Mouse (Mus musculus): ENCODE data around the gene Ostm1. TPM values are rescaled to one million over a fixed set of nuclear protein-coding genes. Genes with fewer than 3 reads are reported as not detected.

Gene Ostm1
- 41.8 and 43.5 TPM in 2 replicates for polyA plus RNA-seq (2014; fragmentation: Nextera tagmentation; extraction: Ambion mirVana)

- no peak for DNase-seq (ENCODE audit: low spot score)
- peak within 1 kb of the TSS; percentile 35 for H3K4me2 ChIP-seq (replicated peaks)
- H3K4me3 ChIP-seq (replicated peaks; ENCODE audit: low read length): peak within 1 kb of the TSS; percentile 14
- H3K4me1 ChIP-seq (replicated peaks; ENCODE audit: control insufficient read depth, insufficient read depth, low read length): peaks cover 17% of the 10 kb centered on the region
- no peak within 1 kb of the TSS for H3K9ac ChIP-seq
- peaks cover 98% of the 10 kb centered on the region for H3K27me3 ChIP-seq (ENCODE audit: control insufficient read depth, insufficient read depth, low read length)
- no peak for ATAC-seq (ENCODE audit: low FRiP score)
- H3K36me3 ChIP-seq (replicated peaks; ENCODE audit: control insufficient read depth, insufficient read depth): no peaks in the 10 kb centered on the region
- no peak within 1 kb of the TSS for H3K27ac ChIP-seq
- WGBS: under 1% methylated on average over 43 of the region's 43 CpGs
- H3K9me3 ChIP-seq (ENCODE audit: control insufficient read depth, low read length): peaks cover 5% of the 10 kb centered on the region; the same call in 1 of the 2 replicates
These were observed at the start of gene Ostm1, which contains the start of gene Nr2e1 for GRCm38 (mm10) chr10:42583157-42583872. TSS of gene Ostm1 (plus strand) at chr10:42583822. TSS of gene Nr2e1 (minus strand) at chr10:42583632.

GRCm38 (mm10) chr10:42533836-42534453 is 49.7 kb upstream of the Ostm1 start:
- Histone ChIP-seq H3K9ac (no peak overlapping the region), H3K36me3 (replicated peaks; ENCODE audit: control insufficient read depth, insufficient read depth) (peaks cover 47% of the 10 kb centered on the region), H3K4me3 (replicated peaks; ENCODE audit: low read length) (no peak overlapping the region), H3K4me2 (replicated peaks) (no peak overlapping the region), H3K27me3 (ENCODE audit: control insufficient read depth, insufficient read depth, low read length) (no peaks in the 10 kb centered on the region), H3K4me1 (replicated peaks; ENCODE audit: control insufficient read depth, insufficient read depth, low read length) (no peaks in the 10 kb centered on the region), H3K27ac (no peak overlapping the region), H3K9me3 (ENCODE audit: control insufficient read depth, low read length) (no peaks in the 10 kb centered on the region)
- WGBS: 83% methylated on average over 11 of the region's 11 CpGs
- ATAC-seq (ENCODE audit: low FRiP score): no peak
- DNase-seq (ENCODE audit: low spot score): no peak

GRCm38 (mm10) chr10:42537571-42538316 is 45.9 kb upstream of the Ostm1 start:
- Histone ChIP-seq H3K36me3 (replicated peaks; ENCODE audit: control insufficient read depth, insufficient read depth) (peaks cover 29% of the 10 kb centered on the region), H3K27me3 (ENCODE audit: control insufficient read depth, insufficient read depth, low read length) (no peaks in the 10 kb centered on the region), H3K4me1 (replicated peaks; ENCODE audit: control insufficient read depth, insufficient read depth, low read length) (no peaks in the 10 kb centered on the region), H3K27ac (no peak overlapping the region), H3K4me2 (replicated peaks) (no peak overlapping the region), H3K9ac (no peak overlapping the region), H3K4me3 (replicated peaks; ENCODE audit: low read length) (no peak overlapping the region), H3K9me3 (ENCODE audit: control insufficient read depth, low read length) (no peaks in the 10 kb centered on the region)
- WGBS: 92% methylated on average over 9 of the region's 9 CpGs
- ATAC-seq (ENCODE audit: low FRiP score) (no peak), DNase-seq (ENCODE audit: low spot score) (no peak)

GRCm38 (mm10) chr10:42545707-42546503 is 37.7 kb upstream of the Ostm1 start:
- DNase-seq (ENCODE audit: low spot score): no peak
- no peak for ATAC-seq (ENCODE audit: low FRiP score)
- Histone ChIP-seq H3K9ac (no peak overlapping the region), H3K4me1 (replicated peaks; ENCODE audit: control insufficient read depth, insufficient read depth, low read length) (no peaks in the 10 kb centered on the region), H3K27me3 (ENCODE audit: control insufficient read depth, insufficient read depth, low read length) (no peaks in the 10 kb centered on the region), H3K9me3 (ENCODE audit: control insufficient read depth, low read length) (no peaks in the 10 kb centered on the region), H3K27ac (no peak overlapping the region), H3K4me2 (replicated peaks) (no peak overlapping the region), H3K36me3 (replicated peaks; ENCODE audit: control insufficient read depth, insufficient read depth) (no peaks in the 10 kb centered on the region), H3K4me3 (replicated peaks; ENCODE audit: low read length) (no peak overlapping the region)
- WGBS: 88% methylated on average over 6 of the region's 6 CpGs

DNA sequence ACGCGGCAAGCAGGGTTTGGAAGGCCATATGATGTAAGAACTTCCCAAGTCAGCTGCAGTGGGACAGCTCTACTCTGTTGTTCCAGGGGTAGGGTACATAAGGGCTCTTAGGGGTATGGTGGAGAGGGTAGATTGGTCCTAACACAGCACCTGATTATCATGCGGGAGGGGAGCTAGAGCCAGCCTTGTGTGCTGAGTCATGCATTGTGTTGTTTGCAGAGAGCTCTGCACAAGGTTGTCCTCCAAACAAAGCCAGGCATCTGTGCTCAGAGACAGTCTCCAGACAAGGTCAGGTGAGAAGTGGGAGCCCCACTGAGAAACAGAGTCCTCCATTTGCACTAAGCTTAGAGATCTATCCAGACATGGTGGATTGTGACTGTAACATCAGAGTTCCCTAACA is 37.1 kb upstream of the Ostm1 start:
- no peaks in the 10 kb centered on the region for H3K36me3 ChIP-seq (replicated peaks; ENCODE audit: control insufficient read depth, insufficient read depth)
- H3K4me1 ChIP-seq (replicated peaks; ENCODE audit: control insufficient read depth, insufficient read depth, low read length): no peaks in the 10 kb centered on the region
- no peak overlapping the region for H3K4me3 ChIP-seq (replicated peaks; ENCODE audit: low read length)
- H3K4me2 ChIP-seq (replicated peaks): no peak overlapping the region
- H3K27me3 ChIP-seq (ENCODE audit: control insufficient read depth, insufficient read depth, low read length): no peaks in the 10 kb centered on the region
- no peak for DNase-seq (ENCODE audit: low spot score)
- WGBS: 94% methylated on average over 3 of the region's 3 CpGs
- no peak overlapping the region for H3K9ac ChIP-seq
- H3K27ac ChIP-seq: no peak overlapping the region
- ATAC-seq (ENCODE audit: low FRiP score): no peak
- no peaks in the 10 kb centered on the region for H3K9me3 ChIP-seq (ENCODE audit: control insufficient read depth, low read length)

GRCm38 (mm10) chr10:42559581-42560200 is 23.9 kb upstream of the Ostm1 start:
- Histone ChIP-seq H3K4me1 (replicated peaks; ENCODE audit: control insufficient read depth, insufficient read depth, low read length) (no peaks in the 10 kb centered on the region), H3K27me3 (ENCODE audit: control insufficient read depth, insufficient read depth, low read length) (peaks cover 30% of the 10 kb centered on the region), H3K4me2 (replicated peaks) (no peak overlapping the region), H3K9ac (no peak overlapping the region), H3K36me3 (replicated peaks; ENCODE audit: control insufficient read depth, insufficient read depth) (no peaks in the 10 kb centered on the region), H3K27ac (no peak overlapping the region), H3K9me3 (ENCODE audit: control insufficient read depth, low read length) (no peaks in the 10 kb centered on the region), H3K4me3 (replicated peaks; ENCODE audit: low read length) (no peak overlapping the region)
- DNase-seq (ENCODE audit: low spot score) (no peak), ATAC-seq (ENCODE audit: low FRiP score) (no peak)
- 78% methylated on average over 5 of the region's 5 CpGs for WGBS

DNA sequence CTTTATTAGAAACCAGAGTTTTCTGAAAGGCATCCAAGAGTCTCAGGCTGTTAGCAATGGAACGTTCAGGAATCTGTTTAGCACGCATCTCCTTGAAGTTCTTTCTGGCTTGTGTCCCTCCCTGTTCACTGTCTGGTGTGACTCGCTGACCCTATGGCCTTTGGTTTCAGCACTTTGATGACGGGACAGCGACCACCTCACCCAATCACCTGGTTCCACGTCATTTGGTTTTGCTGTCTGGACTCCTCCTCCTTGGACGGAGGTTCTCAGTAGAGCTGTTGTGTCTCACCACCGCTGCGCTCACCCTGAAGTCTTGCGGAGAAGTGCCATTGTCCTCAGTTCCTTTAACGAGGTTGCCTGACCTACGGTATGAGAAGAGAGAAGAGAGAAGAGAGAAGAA is 21.4 kb upstream of the Ostm1 start:
- DNase-seq (ENCODE audit: low spot score) (no peak), ATAC-seq (ENCODE audit: low FRiP score) (no peak)
- H3K4me1 ChIP-seq (replicated peaks; ENCODE audit: control insufficient read depth, insufficient read depth, low read length): no peaks in the 10 kb centered on the region
- no peak overlapping the region for H3K9ac ChIP-seq
- H3K4me2 ChIP-seq (replicated peaks): no peak overlapping the region
- H3K4me3 ChIP-seq (replicated peaks; ENCODE audit: low read length): no peak overlapping the region
- H3K36me3 ChIP-seq (replicated peaks; ENCODE audit: control insufficient read depth, insufficient read depth): no peaks in the 10 kb centered on the region
- WGBS: under 1% methylated on average over 12 of the region's 12 CpGs
- no peaks in the 10 kb centered on the region for H3K9me3 ChIP-seq (ENCODE audit: control insufficient read depth, low read length)
- no peak overlapping the region for H3K27ac ChIP-seq
- peaks cover 56% of the 10 kb centered on the region for H3K27me3 ChIP-seq (ENCODE audit: control insufficient read depth, insufficient read depth, low read length)

GRCm38 (mm10) chr10:42572567-42572966 is 11.1 kb upstream of the Ostm1 start:
- Histone ChIP-seq H3K4me1 (replicated peaks; ENCODE audit: control insufficient read depth, insufficient read depth, low read length) (0 out of 2 replicates have a peak, but pooled peaks cover 4% of the 10 kb centered on the region), H3K4me2 (replicated peaks) (peak overlapping the region; percentile 21), H3K27me3 (ENCODE audit: control insufficient read depth, insufficient read depth, low read length) (peaks cover 99% of the 10 kb centered on the region), H3K4me3 (replicated peaks; ENCODE audit: low read length) (peak overlapping the region; percentile 15; the same call in 1 of the 2 replicates), H3K27ac (no peak overlapping the region), H3K9me3 (ENCODE audit: control insufficient read depth, low read length) (no peaks in the 10 kb centered on the region), H3K9ac (no peak overlapping the region), H3K36me3 (replicated peaks; ENCODE audit: control insufficient read depth, insufficient read depth) (no peaks in the 10 kb centered on the region)
- ATAC-seq (ENCODE audit: low FRiP score) (no peak), DNase-seq (ENCODE audit: low spot score) (no peak)
- under 1% methylated on average over 20 of the region's 20 CpGs for WGBS
